Mouse (Mus musculus) neural tube, embryonic 10.5 days (tissue): Measurements from ENCODE around the gene Gm8126.
"Not testable (repeated sequence)": the region's sequence is repeated elsewhere in the genome, so short reads cannot be mapped to it uniquely, and the experiment has no call there.

ENCODE experiments used
- DNase-seq: peaks from one replicate; pipeline ENCODE4 v3.0.0-alpha.2; 2017; ENCODE audit warnings: low spot score; ENCODE audit errors: extremely low spot score

Gene Gm8126

GRCm38 (mm10) chr14:43258349-43258748 lies at the start of gene Gm8126:
Gene Gm8126, plus strand, starts transcription at chr14:43258649.
- not testable (repeated sequence) for DNase-seq

GRCm38 (mm10) chr14:43235204-43235603 lies 23.2 kb upstream of the Gm8126 start, which contains the start of gene Gm8122:
Gene Gm8122, minus strand, starts transcription at chr14:43235304.
- DNase-seq = not testable (repeated sequence)

DNA sequence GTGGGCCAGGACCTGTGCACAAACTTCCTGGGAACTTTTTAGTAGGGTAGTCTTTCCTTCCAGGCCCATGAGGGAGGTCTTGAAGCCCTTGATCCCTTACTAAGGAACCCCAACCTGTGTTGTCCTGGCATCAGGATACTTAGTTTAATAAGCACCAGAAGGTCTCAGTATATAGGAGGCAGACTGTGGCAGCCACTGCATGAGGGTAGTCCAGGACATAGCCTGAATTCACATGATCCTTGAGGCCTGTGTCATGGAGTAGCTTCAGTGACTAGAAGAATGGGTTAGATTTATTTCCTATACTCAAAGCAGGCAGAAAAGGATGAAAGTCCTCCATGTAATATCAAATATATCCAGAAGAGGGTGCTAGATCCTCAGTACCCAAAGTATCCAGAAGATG lies 20.7 kb upstream of the Gm8126 start:
- not testable (repeated sequence) for DNase-seq

GRCm38 (mm10) chr14:43249611-43250170 lies 8.8 kb upstream of the Gm8126 start:
- not testable (repeated sequence) for DNase-seq

GRCm38 (mm10) chr14:43250549-43251253 lies 7.7 kb upstream of the Gm8126 start:
- not testable (repeated sequence) for DNase-seq

DNA sequence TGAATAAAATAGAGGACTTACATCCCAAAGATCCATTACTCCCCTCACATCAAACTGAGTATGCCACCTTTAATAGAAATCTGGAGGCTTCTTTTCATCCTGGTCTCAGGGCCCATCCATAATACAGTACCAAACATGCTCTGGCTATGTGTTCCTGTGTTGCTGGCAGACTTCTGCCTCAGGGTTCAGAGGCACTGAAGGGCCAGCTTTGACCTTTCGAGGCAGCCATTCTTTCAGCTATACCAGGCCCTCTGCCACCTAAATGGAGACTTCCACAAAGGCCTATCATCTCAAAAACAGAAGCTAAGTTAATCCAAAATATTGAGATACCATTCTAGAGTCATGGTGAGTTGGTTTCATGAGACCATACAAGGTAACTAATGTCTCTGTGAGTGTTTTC lies 1.9 kb upstream of the Gm8126 start:
- not testable (repeated sequence) for DNase-seq

DNA sequence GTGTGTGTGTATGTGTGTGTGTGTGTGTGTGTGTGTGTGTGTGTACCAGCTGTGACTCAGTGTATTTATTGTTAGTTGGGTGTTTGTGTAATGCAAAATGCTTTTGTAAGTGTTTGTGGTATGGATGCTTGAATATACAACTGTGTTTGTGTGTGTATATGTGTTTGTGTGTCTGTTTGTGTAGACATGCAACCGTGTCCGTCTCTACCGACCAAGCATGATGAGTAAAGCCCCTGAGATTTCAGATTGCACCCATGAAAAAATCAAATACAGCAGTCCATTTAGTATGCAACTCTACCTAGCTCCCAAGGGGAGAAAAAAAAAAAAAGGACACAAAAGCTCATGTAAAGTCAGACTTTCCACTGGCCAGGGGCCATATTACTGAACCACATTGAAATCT lies 5.0 kb downstream of the Gm8126 start:
- DNase-seq = not testable (repeated sequence)

- DNase-seq = not testable (repeated sequence)
These were observed 10.2 kb downstream of the Gm8126 start for GRCm38 (mm10) chr14:43268521-43269084.

GRCm38 (mm10) chr14:43269211-43269610 lies 10.8 kb downstream of the Gm8126 start:
- not testable (repeated sequence) for DNase-seq

- not testable (repeated sequence) for DNase-seq
These were observed 14.7 kb downstream of the Gm8126 start for GRCm38 (mm10) chr14:43273161-43273560.

- not testable (repeated sequence) for DNase-seq
These were observed 16.6 kb downstream of the Gm8126 start, which contains the start of gene Gm9732 for GRCm38 (mm10) chr14:43274986-43275511. Gene Gm9732, plus strand, starts transcription at chr14:43275036.

DNA sequence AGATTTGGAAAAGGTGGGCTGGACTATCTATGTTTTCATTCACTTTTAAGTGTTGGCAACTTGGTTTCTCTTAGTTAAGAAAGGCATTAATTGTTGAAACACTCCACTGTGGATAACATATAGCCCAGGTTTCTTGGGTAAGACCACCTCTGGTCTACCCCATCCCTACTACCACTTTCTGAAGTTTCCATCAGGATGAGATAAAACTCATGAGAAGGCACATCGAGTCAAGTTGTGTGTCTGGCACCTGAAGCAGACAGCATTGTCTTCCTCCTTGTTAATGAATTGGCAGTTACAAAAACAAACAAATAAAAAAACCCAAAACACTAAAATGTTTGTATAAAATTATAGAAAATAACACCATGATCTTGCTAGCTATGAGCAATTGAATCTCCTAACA lies 17.3 kb downstream of the Gm8126 start:
- DNase-seq = not testable (repeated sequence)

DNA sequence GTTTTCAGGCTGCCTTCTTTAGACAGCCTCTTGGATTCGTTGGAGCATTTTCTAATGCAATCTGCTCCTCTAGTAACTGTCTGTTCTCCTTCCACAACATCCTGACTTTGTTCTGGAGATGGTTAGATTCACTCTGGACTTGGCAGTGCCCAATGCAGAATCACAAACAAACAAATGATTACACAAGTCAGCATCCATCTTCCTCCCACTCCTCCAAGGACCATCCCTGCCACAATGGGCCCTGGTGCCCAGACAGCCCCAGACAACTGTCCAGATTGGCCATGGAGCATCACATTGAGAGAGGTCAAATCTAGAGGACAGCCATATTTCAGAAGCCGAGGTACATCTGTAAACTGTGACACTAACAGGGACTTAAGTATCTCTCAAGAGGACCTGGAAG lies 19.0 kb downstream of the Gm8126 start:
- not testable (repeated sequence) for DNase-seq

DNA sequence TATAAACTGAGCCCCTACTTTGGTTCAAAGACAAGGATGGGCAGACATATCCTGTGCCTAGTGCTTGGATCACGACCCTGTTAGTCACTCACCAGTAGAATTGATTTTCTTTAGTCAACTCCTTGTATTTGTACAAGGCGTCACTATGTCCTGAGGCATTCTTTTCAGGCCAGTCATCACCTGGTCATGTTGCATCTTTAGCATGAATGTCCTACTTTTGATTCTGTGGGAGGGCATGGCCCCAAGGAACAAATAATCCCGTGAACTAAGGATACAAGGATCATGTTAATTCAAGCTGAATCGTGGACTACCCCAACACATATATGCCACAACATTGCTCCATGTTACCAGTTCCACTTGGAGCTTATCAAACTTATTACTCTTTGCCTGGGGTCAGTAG lies 19.7 kb downstream of the Gm8126 start:
- not testable (repeated sequence) for DNase-seq

DNA sequence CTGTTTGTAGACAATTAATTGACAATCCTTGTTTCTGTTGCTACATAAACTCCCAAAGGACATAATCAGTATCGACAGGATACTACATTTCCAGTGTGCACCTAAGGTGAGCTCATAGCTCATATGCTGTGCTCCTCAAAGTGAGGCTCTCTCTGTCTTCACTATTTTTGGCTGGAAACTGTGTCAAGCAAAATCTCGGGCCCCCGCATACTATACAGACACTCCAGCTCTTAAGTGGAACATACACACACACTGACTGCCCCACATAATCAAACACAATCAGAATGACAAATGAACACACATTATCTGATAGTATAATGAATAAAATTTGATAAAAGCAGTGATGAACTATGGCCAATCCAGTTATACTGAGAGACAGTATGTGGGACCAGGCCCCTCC lies 20.2 kb downstream of the Gm8126 start:
- DNase-seq = not testable (repeated sequence)

DNA sequence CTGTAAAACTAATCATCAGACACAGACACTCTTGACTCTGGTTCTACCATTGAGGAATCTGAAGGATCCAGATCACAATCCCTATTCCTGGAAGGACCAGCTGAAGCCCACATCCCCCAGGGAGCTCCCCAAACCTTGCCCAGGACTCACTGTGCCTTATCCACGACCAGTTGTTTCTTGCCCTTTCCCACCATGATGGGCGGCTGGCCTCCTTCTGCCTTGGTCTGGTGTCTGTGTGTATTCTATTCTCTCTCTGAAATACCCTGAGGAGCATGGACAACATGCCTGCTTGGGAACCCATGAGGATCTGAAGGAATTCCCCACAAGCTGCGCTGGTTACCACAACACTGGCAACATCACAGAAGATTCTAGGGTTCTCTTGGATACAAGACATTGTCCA lies 35.1 kb downstream of the Gm8126 start, which contains the start of gene Gm8127:
TSS of gene Gm8127 (minus strand) at position 330 of the 400 bp plus-strand sequence.
- DNase-seq = not testable (repeated sequence)
